In genomic region chr11:61174821-61175658, GRCm38 (mm10) we compare ENCODE assay signal across 8 mouse cellular contexts. TPM values are rescaled to one million over a fixed set of nuclear protein-coding genes. Genes with fewer than 3 reads are reported as not detected.
DNase-seq lines count a peak whose midpoint lies in the region; ATAC-seq and TF ChIP-seq lines count a peak whose summit lies in the region.

Usp22 (minus strand) TSS chr11:61175055.

- H3K9ac ChIP-seq in forebrain, embryonic 12.5 days, result peak within 1 kb of the TSS; percentile 100
- H3K9ac ChIP-seq in heart, postnatal 0 days (replicated peaks; ENCODE audit: low read depth, low read length), result peak within 1 kb of the TSS; percentile 94
- H3K9ac ChIP-seq in liver, embryonic 16.5 days (ENCODE audit: low read depth, low read length), result peak within 1 kb of the TSS; percentile 96
- H3K9ac ChIP-seq in neural tube, embryonic 13.5 days, result peak within 1 kb of the TSS; percentile 100

- H3K36me3 ChIP-seq in E14TG2a.4 (ENCODE audit: insufficient read depth, low read length), result peaks cover 26% of the 10 kb centered on the region
- H3K36me3 ChIP-seq in forebrain, embryonic 12.5 days (replicated peaks), result peaks cover 6% of the 10 kb centered on the region; the same call in 1 of the 2 replicates
- no peaks in the 10 kb centered on the region for H3K36me3 ChIP-seq in heart, postnatal 0 days (replicated peaks; ENCODE audit: control insufficient read depth, insufficient read depth, low read length)
- H3K36me3 ChIP-seq in liver, embryonic 16.5 days (ENCODE audit: control insufficient read depth, insufficient read depth), result no peaks in the 10 kb centered on the region
- no peaks in the 10 kb centered on the region for H3K36me3 ChIP-seq in neural tube, embryonic 13.5 days
- H3K36me3 ChIP-seq in testis, adult 2 months (ENCODE audit: control insufficient read depth, insufficient read depth, low read length), result no peaks in the 10 kb centered on the region

- no peaks in the 10 kb centered on the region for H3K27me3 ChIP-seq in E14TG2a.4 (ENCODE audit: insufficient read depth, low read length)
- H3K27me3 ChIP-seq in forebrain, embryonic 12.5 days, result no peaks in the 10 kb centered on the region
- H3K27me3 ChIP-seq in heart, postnatal 0 days (ENCODE audit: control insufficient read depth, insufficient read depth, low read length), result no peaks in the 10 kb centered on the region
- no peaks in the 10 kb centered on the region for H3K27me3 ChIP-seq in liver, embryonic 16.5 days (ENCODE audit: control insufficient read depth, insufficient read depth, low read depth, low read length)
- no peaks in the 10 kb centered on the region for H3K27me3 ChIP-seq in neural tube, embryonic 13.5 days
- no peaks in the 10 kb centered on the region for H3K27me3 ChIP-seq in testis, adult 2 months (ENCODE audit: control insufficient read depth, insufficient read depth, low read length)

- peak within 1 kb of the TSS; percentile 100 for H3K4me3 ChIP-seq in E14TG2a.4 (replicated peaks; ENCODE audit: low read length)
- peak within 1 kb of the TSS; percentile 98 for H3K4me3 ChIP-seq in forebrain, embryonic 12.5 days (replicated peaks)
- peak within 1 kb of the TSS; percentile 94 for H3K4me3 ChIP-seq in heart, postnatal 0 days (ENCODE audit: low read depth, low read length)
- peak within 1 kb of the TSS; percentile 83 for H3K4me3 ChIP-seq in liver, embryonic 16.5 days (ENCODE audit: low read depth, low read length)
- peak within 1 kb of the TSS; percentile 100 for H3K4me3 ChIP-seq in neural tube, embryonic 13.5 days
- peak within 1 kb of the TSS; percentile 94 for H3K4me3 ChIP-seq in testis, adult 2 months (ENCODE audit: control insufficient read depth, low read depth, low read length)

- peaks cover 57% of the 10 kb centered on the region for H3K4me1 ChIP-seq in E14TG2a.4 (replicated peaks; ENCODE audit: low read depth, low read length)
- H3K4me1 ChIP-seq in forebrain, embryonic 12.5 days, result peaks cover 35% of the 10 kb centered on the region
- peaks cover 9% of the 10 kb centered on the region; the same call in 1 of the 2 replicates for H3K4me1 ChIP-seq in heart, postnatal 0 days (ENCODE audit: control insufficient read depth, insufficient read depth)
- peaks cover 19% of the 10 kb centered on the region for H3K4me1 ChIP-seq in liver, embryonic 16.5 days (ENCODE audit: control insufficient read depth, low read depth, low read length)
- H3K4me1 ChIP-seq in neural tube, embryonic 13.5 days (replicated peaks), result peaks cover 43% of the 10 kb centered on the region
- H3K4me1 ChIP-seq in testis, adult 2 months (ENCODE audit: control insufficient read depth, insufficient read depth, low read length), result peaks cover 7% of the 10 kb centered on the region

- under 1% methylated on average over 68 of the region's 69 CpGs for WGBS in forebrain, embryonic 12.5 days
- under 1% methylated on average over 69 of the region's 69 CpGs for WGBS in heart, postnatal 0 days
- under 1% methylated on average over 69 of the region's 69 CpGs for WGBS in liver, embryonic 16.5 days (ENCODE audit: insufficient replicate concordance)
- under 1% methylated on average over 69 of the region's 69 CpGs for WGBS in neural tube, embryonic 13.5 days

- DNase-seq in c-Kit-positive CD71-positive TER-119-positive erythroid progenitor cells, embryonic 14.5 days (ENCODE audit: low spot score), result peak; percentile 99
- peak; percentile 99 for DNase-seq in heart, postnatal 0 days (ENCODE audit: low spot score)
- DNase-seq in kidney, postnatal 4 days, result peak; percentile 99 to 100

- peak; percentile 88 for TF ChIP-seq POLR2A in testis, adult 2 months (IDR thresholded peaks at IDR 0.05; ENCODE audit: control insufficient read depth, low read depth, low read length)

- peak; percentile 97 for ATAC-seq in forebrain, embryonic 12.5 days (ENCODE audit: low FRiP score)
- peak; percentile 97 for ATAC-seq in heart, postnatal 0 days (ENCODE audit: insufficient read depth, low read depth)
- peak; percentile 94 for ATAC-seq in liver, embryonic 16.5 days (ENCODE audit: low read depth)
- peak; percentile 98 for ATAC-seq in neural tube, embryonic 13.5 days (ENCODE audit: low read depth)

- H3K4me2 ChIP-seq in forebrain, embryonic 12.5 days, result peak within 1 kb of the TSS; percentile 63
- peak within 1 kb of the TSS; percentile 88 for H3K4me2 ChIP-seq in heart, postnatal 0 days (ENCODE audit: low read depth, low read length)
- peak within 1 kb of the TSS; percentile 99 for H3K4me2 ChIP-seq in liver, embryonic 16.5 days (ENCODE audit: low read depth, low read length)
- peak within 1 kb of the TSS; percentile 76 for H3K4me2 ChIP-seq in neural tube, embryonic 13.5 days

- H3K27ac ChIP-seq in forebrain, embryonic 12.5 days, result peak within 1 kb of the TSS; percentile 98
- H3K27ac ChIP-seq in heart, postnatal 0 days (ENCODE audit: low read depth), result peak within 1 kb of the TSS; percentile 96
- peak within 1 kb of the TSS; percentile 85 for H3K27ac ChIP-seq in liver, embryonic 16.5 days (ENCODE audit: low read length)
- H3K27ac ChIP-seq in neural tube, embryonic 13.5 days (replicated peaks), result peak within 1 kb of the TSS; percentile 99
- peak within 1 kb of the TSS; percentile 89 for H3K27ac ChIP-seq in testis, adult 2 months (ENCODE audit: control insufficient read depth, insufficient read depth, low read depth, low read length)

- no peaks in the 10 kb centered on the region for H3K9me3 ChIP-seq in E14TG2a.4 (ENCODE audit: low read length)
- H3K9me3 ChIP-seq in forebrain, embryonic 12.5 days, result no peaks in the 10 kb centered on the region
- no peaks in the 10 kb centered on the region for H3K9me3 ChIP-seq in heart, postnatal 0 days (replicated peaks; ENCODE audit: control insufficient read depth, low read length)
- H3K9me3 ChIP-seq in liver, embryonic 16.5 days (replicated peaks; ENCODE audit: control insufficient read depth, low read length), result no peaks in the 10 kb centered on the region
- H3K9me3 ChIP-seq in neural tube, embryonic 13.5 days, result no peaks in the 10 kb centered on the region

- TF ChIP-seq CTCF in E14TG2a.4 (conservative IDR thresholded peaks at IDR 0.05; ENCODE audit: low read length), result no peak
- no peak for TF ChIP-seq CTCF in heart, postnatal 0 days (IDR thresholded peaks at IDR 0.05; ENCODE audit: low read depth)
- 0 out of 2 replicates have a peak, but pooled peaks have one; percentile 1 for TF ChIP-seq CTCF in testis, adult 2 months (IDR thresholded peaks at IDR 0.05; ENCODE audit: control insufficient read depth, insufficient read depth, insufficient replicate concordance, low read depth, low read length)

- no peak for TF ChIP-seq EP300 in heart, postnatal 0 days (IDR thresholded peaks at IDR 0.05; ENCODE audit: low read depth)

RNA-seq across cellular contexts. Expression of gene Usp22, which starts in this region (rescaled TPM):
- 305 and 331 TPM in 2 replicates for polyA plus RNA-seq in forebrain, embryonic 12.5 days (2016; fragmentation: Nextera tagmentation; extraction: Ambion mirVana)
- 95.8 and 97.9 TPM in 2 replicates for total RNA-seq in heart, postnatal 0 days (2014; rRNA removed; ENCODE audit: low replicate concordance)
- polyA plus RNA-seq in heart, postnatal 0 days (2015; fragmentation: Nextera tagmentation; extraction: Ambion mirVana), result 32.1 and 34.7 TPM in 2 replicates
- 17.5 and 19.5 TPM in 2 replicates for polyA plus RNA-seq in liver, embryonic 16.5 days (2015; fragmentation: Nextera tagmentation; extraction: Ambion mirVana)
- polyA plus RNA-seq in neural tube, embryonic 13.5 days (2015; fragmentation: Nextera tagmentation; extraction: Ambion mirVana), result 362 and 373 TPM in 2 replicates
- polyA plus RNA-seq in testis, adult 2 months (2012; rRNA removed), result 12.3 and 15.8 TPM in 2 replicates

Comparison
In these comparisons a context has a peak if more than half of its experiments do, and no peak if none do; other contexts are left out.
1. Peak in every context shown above with its lines: DNase-seq, ATAC-seq, H3K4me3 ChIP-seq and H3K27ac ChIP-seq.